Mouse (Mus musculus): ENCODE results near the gene Tctn1. TPM values are rescaled to one million over a fixed set of nuclear protein-coding genes. Genes with fewer than 3 reads are reported as not detected.

Gene Tctn1
- total RNA-seq (2021), result 1 to 10 TPM; 1.8 to 2.0 TPM
- long read RNA-seq, experiment 1, result 0 reads
- long read RNA-seq, experiment 2, result 0 reads

- Histone ChIP-seq H3K27ac (peak within 1 kb of the TSS; percentile 89), H3K4me3 (peak within 1 kb of the TSS; percentile 93)
- intact Hi-C loops (cut with DNase I), result loop anchor here (5.0 kb wide), 2 partner anchors 87 to 132 kb away; no protein-coding TSS in a partner anchor
- TF ChIP-seq CTCF (IDR thresholded peaks at IDR 0.05), result no peak
- peak; percentile 95 for DNase-seq
Observed at GRCm38 (mm10) chr5:122263933-122264905, at the start of gene Tctn1. Gene Tctn1 (minus strand): TSS chr5:122264460.

DNA sequence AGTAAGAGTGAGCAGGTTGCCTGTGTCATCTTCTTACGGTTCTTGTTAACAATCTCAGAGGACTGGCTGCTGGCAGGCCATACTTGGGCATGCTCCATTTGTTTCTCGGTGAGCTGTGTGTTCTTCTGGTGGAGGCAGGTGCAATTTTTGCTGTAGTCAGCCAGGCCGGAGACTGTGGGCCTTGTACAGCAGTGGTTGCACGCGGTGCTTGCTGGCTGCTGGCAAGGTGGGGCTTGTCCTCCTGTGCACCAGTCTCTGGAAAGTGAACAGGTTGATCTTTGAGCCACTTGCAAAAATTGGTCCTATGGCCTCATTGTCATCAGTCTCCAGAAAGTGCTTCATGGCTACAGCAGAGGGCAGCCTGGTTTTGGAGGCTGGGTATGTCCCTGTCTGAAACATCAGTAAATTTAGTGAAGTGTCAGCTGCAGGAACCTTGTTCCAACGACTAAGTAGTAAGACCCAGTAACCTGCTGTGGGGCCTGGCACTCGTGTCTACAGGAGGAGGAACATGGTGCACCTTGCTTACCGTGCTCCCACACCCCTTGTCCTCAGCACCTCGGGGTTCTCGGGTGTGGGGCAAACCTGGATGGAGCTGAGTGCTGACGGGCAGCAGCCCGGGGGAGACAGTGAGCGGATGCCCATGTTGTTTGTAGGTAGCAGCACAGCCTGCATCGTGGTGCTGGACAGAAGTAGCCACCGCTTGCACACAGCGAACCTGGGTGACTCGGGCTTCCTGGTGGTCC, 48.9 kb upstream of the Tctn1 start:
- Histone ChIP-seq H3K27ac (peak overlapping the region; percentile 97), H3K4me3 (peak overlapping the region; percentile 44)
- no peak for TF ChIP-seq CTCF (IDR thresholded peaks at IDR 0.05)
- peak; percentile 71 for DNase-seq
- intact Hi-C loops (cut with DNase I), result no loop called here

GRCm38 (mm10) chr5:122312346-122312745, 48.1 kb upstream of the Tctn1 start:
- Histone ChIP-seq H3K27ac (peak overlapping the region; percentile 97), H3K4me3 (no peak overlapping the region; the same call in 1 of the 2 replicates)
- no peak for TF ChIP-seq CTCF (IDR thresholded peaks at IDR 0.05)
- peak; percentile 59 for DNase-seq
- intact Hi-C loops (cut with DNase I), result no loop called here

- intact Hi-C loops (cut with DNase I), result no loop called here
- peak overlapping the region; percentile 97 for H3K27ac ChIP-seq
- DNase-seq, result no peak
- TF ChIP-seq CTCF (IDR thresholded peaks at IDR 0.05), result no peak
- H3K4me3 ChIP-seq, result peak overlapping the region; percentile 25; the same call in 1 of the 2 replicates
Observed at GRCm38 (mm10) chr5:122311692-122312091, 47.4 kb upstream of the Tctn1 start.

DNA sequence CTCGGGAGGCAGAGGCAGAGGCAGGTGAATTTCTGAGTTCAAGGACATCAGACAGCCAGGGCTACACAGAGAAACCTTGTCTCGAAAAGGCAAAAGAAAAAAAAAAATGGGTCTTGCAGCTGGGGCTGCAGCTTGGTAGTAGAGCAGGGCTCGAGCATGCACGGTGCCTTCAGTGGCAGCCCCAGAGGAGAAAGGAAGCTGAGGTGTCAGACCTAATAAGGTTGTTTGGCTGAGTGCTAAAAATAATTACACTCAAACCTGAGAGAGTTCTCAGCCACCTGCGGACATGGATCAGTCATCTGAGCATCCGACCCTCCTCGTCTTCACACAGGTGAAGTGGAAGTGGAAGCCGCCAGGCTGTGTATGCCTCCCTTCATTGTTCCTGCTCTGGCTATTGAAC, 46.4 kb upstream of the Tctn1 start:
- no peak for DNase-seq
- no peak overlapping the region for H3K4me3 ChIP-seq
- intact Hi-C loops (cut with DNase I), result no loop called here
- H3K27ac ChIP-seq, result peak overlapping the region; percentile 97
- TF ChIP-seq CTCF (IDR thresholded peaks at IDR 0.05), result no peak

- TF ChIP-seq CTCF (IDR thresholded peaks at IDR 0.05), result no peak
- Histone ChIP-seq H3K4me3 (no peak overlapping the region), H3K27ac (peak overlapping the region; percentile 38)
- no peak for DNase-seq
- intact Hi-C loops (cut with DNase I), result no loop called here
Observed at GRCm38 (mm10) chr5:122306536-122306935, 42.3 kb upstream of the Tctn1 start.

GRCm38 (mm10) chr5:122305472-122305871, 41.2 kb upstream of the Tctn1 start:
- H3K27ac ChIP-seq, result peak overlapping the region; percentile 79
- H3K4me3 ChIP-seq, result no peak overlapping the region
- TF ChIP-seq CTCF (IDR thresholded peaks at IDR 0.05), result no peak
- intact Hi-C loops (cut with DNase I), result no loop called here
- no peak for DNase-seq

DNA sequence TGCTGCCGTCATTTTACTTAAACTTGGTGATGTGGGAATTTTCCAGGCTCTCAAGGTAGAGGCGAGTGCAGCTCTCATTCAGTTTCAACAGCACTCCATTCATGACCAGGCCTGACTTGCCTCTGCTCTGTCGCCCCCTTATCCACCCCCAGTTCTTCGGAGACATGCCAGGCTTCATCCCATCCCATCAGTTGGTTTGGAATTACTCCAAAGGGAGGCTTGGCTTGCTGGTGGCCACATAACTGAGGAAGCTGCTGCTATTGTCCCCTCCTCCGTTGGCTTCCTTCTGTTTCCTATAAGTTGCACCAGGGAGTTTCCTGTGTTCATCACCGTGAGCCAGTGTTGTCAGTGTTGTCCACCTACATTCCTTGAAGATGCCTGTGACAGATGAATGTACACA, 40.3 kb upstream of the Tctn1 start:
- no peak for TF ChIP-seq CTCF (IDR thresholded peaks at IDR 0.05)
- no peak for DNase-seq
- Histone ChIP-seq H3K27ac (peak overlapping the region; percentile 79), H3K4me3 (no peak overlapping the region)
- intact Hi-C loops (cut with DNase I), result no loop called here

GRCm38 (mm10) chr5:122303937-122304336, 39.7 kb upstream of the Tctn1 start:
- peak overlapping the region; percentile 79 for H3K27ac ChIP-seq
- peak; percentile 60 for DNase-seq
- no peak for TF ChIP-seq CTCF (IDR thresholded peaks at IDR 0.05)

DNA sequence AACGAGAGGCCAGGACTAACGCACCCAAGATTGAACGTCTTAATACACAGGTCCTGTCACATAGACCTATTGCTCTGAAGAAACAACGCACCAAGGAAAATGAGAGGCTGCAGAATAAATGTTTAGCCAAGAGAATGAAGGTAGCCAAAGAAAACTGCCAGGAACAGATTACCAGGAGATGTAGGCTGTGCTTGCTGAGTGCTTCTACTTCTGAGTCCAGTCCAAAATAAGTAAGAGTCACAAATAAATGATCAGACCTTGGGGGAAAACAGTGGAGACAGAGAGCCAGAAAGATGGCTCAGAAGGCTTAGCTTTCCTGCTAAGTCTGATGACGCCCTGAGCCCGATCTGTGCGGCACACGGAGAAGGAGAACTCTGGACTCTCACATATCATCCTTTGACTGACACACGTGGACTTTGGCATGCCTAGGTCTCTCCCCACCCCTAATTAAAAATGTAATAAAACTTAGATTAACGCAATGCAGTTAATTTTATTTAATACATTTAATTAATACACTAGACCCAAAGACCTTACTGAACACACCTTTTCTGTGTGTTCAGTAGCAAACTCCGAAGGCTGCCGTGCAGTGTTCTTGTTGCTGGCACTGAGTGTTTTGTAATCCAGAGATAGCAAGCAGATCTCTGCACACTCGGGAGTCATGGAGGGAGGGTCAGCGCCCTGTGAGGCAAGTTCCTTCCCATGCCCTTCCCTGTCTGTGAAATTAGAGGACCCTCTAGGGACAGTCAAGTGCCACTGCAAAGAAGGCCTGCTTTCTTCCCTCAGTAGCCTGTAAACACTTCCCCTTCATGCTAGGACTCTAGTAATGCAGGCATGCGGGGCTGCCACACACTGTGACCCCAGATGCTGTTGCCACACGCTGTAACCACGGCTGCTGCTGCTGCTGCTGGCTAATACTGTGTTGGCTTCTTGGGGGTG, 38.8 kb upstream of the Tctn1 start:
- Histone ChIP-seq H3K27ac (peak overlapping the region; percentile 79), H3K4me3 (peak overlapping the region; percentile 24; the same call in 1 of the 2 replicates)
- intact Hi-C loops (cut with DNase I), result no loop called here
- TF ChIP-seq CTCF (IDR thresholded peaks at IDR 0.05), result peak; percentile 34; the same call in 1 of the 2 replicates
- DNase-seq, result no peak

More at GRCm38 (mm10) chr5:122303937-122304336, 39.7 kb upstream of the Tctn1 start:
- intact Hi-C loops (cut with DNase I), result no loop called here
- peak overlapping the region; percentile 13; the same call in 1 of the 2 replicates for H3K4me3 ChIP-seq

GRCm38 (mm10) chr5:122300071-122300518, 35.8 kb upstream of the Tctn1 start:
- peak; percentile 48 for DNase-seq
- H3K4me3 ChIP-seq, result no peak overlapping the region; the same call in 1 of the 2 replicates
- intact Hi-C loops (cut with DNase I), result no loop called here
- peak overlapping the region; percentile 78 for H3K27ac ChIP-seq
- TF ChIP-seq CTCF (IDR thresholded peaks at IDR 0.05), result no peak

Measured in gastrocnemius, adult 2 months (tissue).